Mouse (Mus musculus): ENCODE results near the gene Dnm3.

DNA sequence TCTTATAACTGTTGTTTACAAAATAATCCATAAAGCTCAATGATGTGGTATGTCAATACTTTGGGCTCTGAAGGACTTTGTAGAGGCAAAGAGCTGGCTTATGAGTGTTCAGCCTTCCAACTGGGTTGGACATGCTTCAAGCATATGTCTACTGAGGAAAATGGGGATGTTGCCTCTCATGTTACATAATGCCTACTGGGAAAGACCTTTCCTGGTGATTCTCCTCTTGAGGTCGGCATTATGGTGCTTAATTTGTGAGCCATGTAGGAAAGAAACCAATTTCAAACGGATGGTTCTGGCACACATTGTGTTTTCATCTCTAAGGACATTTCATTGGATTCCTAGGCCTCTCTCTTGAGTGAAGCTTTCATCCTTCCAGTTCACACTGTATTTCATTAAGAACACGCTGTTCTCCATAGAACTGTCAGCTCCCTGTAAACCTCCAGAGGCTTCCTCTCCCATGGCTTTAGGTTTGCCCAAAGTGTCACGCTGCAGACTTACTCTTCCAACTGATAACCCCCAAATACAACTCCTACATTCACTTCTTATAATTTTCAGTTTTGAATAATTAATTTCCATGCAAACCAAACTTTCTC is 370.7 kb downstream of the Dnm3 start:
- TF ChIP-seq CTCF (conservative IDR thresholded peaks at IDR 0.05; ENCODE audit: low read length) (no peak), POU5F1 (IDR thresholded peaks at IDR 0.05; ENCODE audit: borderline replicate concordance, low read length) (no peak), NANOG (IDR thresholded peaks at IDR 0.05; ENCODE audit: borderline replicate concordance, low read length) (no peak)

Measured in E14TG2a.4 (cell line).